Mouse (Mus musculus) limb, embryonic 13.5 days (tissue): ENCODE data around the gene Methig1. TPM values are rescaled to one million over a fixed set of nuclear protein-coding genes. Genes with fewer than 3 reads are reported as not detected.
A peak's percentile ranks its signal among the peaks of the same experiment; 100 is the strongest.

Experiments used
- ATAC-seq: fragments of 200-750 bp; cut with Nextera tagmentation; 2 replicates; pipeline ENCODE4 v1.8.0; 2017; ENCODE audit warnings: low read depth, moderate number of reproducible peaks, moderate TSS enrichment; ENCODE audit not compliant: low FRiP score
- H3K27ac ChIP-seq: fragments of 300-500 bp; sonication (generic); 2 replicates; pipeline ENCODE4 v1.5.1; 2015; ENCODE audit warnings: inconsistent platforms, mild to moderate bottlenecking, moderate library complexity
- H3K27me3 ChIP-seq: fragments of 300-500 bp; sonication (generic); 2 replicates; pipeline ENCODE4 v1.6.1; 2015; ENCODE audit warnings: mild to moderate bottlenecking, inconsistent platforms
- H3K36me3 ChIP-seq: fragments of 300-500 bp; sonication (generic); 2 replicates; pipeline ENCODE4 v1.6.1; 2015; ENCODE audit warnings: inconsistent platforms, mild to moderate bottlenecking, moderate library complexity
- H3K4me1 ChIP-seq: fragments of 300-500 bp; sonication (generic); 2 replicates; pipeline ENCODE4 v1.6.1; 2015; ENCODE audit warnings: inconsistent platforms
- H3K4me2 ChIP-seq: fragments of 300-500 bp; sonication (generic); replicated peaks from 2 replicates; pipeline ENCODE4 v1.6.1; 2015; ENCODE audit warnings: inconsistent platforms, mild to moderate bottlenecking, moderate library complexity
- H3K4me3 ChIP-seq: fragments of 300-500 bp; sonication (generic); 2 replicates; pipeline ENCODE4 v1.5.1; 2015; ENCODE audit warnings: moderate library complexity, mild to moderate bottlenecking, inconsistent platforms
- H3K9ac ChIP-seq: fragments of 300-500 bp; sonication (generic); 2 replicates; pipeline ENCODE4 v1.6.1; 2015; ENCODE audit warnings: mild to moderate bottlenecking, inconsistent platforms
- H3K9me3 ChIP-seq: fragments of 300-500 bp; sonication (generic); 2 replicates; pipeline ENCODE4 v1.6.1; 2016; ENCODE audit warnings: inconsistent platforms
- WGBS: fragments of 180-500 bp; shearing (Covaris S2); methylation state at CpG from one replicate; pipeline ENCODE4 v1.1.7; 2015; 5-methylcytosine and 5-hydroxymethylcytosine counted together
- polyA plus RNA-seq: library from polyadenylated mRNA; unstranded; fragments of >200 nt; fragmentation: Nextera tagmentation; extraction: Ambion mirVana; gene quantifications from 2 replicates; pipeline ENCODE4 v1.2.1, GENCODE M21; 2015

Gene Methig1
- polyA plus RNA-seq, 1 experiment from 2014 or later: 0.10 TPM

- no peak for ATAC-seq
- no peaks in the 10 kb centered on the region for H3K4me1 ChIP-seq
- peaks cover 94% of the 10 kb centered on the region for H3K36me3 ChIP-seq
- 88% methylated on average over 5 of the region's 5 CpGs for WGBS
- H3K9ac ChIP-seq: no peak overlapping the region
- H3K27ac ChIP-seq: no peak overlapping the region
- no peak overlapping the region for H3K4me2 ChIP-seq
- H3K4me3 ChIP-seq: no peak overlapping the region
- no peaks in the 10 kb centered on the region for H3K9me3 ChIP-seq
- H3K27me3 ChIP-seq: no peaks in the 10 kb centered on the region
These were observed 53.1 kb downstream of the Methig1 start for GRCm38 (mm10) chr15:100406088-100406487.

DNA sequence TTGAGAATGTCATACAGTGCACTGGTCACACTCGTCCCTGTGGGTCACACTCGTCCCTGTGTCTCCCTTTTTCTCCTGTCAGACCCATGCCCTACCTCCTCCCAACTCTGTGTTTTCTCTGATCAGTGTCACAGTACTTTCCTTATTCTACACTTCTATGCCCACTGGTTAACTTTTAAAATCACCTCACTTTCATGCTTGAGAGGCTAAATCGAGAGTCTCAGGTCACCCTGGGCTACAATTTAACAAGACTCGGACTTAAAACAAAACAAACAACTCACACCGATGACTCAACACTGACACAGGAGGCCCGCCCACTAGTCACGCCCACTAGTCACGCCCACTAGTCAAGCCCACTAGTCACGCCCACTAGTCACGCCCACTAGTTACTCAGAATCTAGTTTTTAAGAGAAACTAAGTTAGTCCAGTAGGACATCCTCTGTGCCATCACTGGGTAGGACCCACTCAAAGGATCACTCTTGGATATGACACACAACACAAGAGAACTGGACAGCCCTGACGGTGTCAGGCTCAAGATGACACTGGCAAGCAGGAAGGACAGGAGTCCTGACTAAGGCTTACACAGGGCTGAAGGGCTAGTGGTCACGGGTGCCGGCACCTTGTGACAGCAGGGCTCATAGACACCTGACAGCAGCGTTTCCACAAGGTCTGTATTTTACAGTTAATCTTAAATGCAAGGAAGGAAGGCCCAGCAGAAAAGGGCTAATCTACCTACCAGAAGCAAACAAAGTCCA, 58.1 kb downstream of the Methig1 start:
- Histone ChIP-seq H3K27me3 (no peaks in the 10 kb centered on the region), H3K27ac (no peak overlapping the region), H3K4me2 (no peak overlapping the region), H3K4me1 (peaks cover 15% of the 10 kb centered on the region), H3K9ac (no peak overlapping the region), H3K4me3 (no peak overlapping the region), H3K36me3 (peaks cover 54% of the 10 kb centered on the region), H3K9me3 (no peaks in the 10 kb centered on the region)
- WGBS: 63% methylated on average over 14 of the region's 14 CpGs
- no peak for ATAC-seq

DNA sequence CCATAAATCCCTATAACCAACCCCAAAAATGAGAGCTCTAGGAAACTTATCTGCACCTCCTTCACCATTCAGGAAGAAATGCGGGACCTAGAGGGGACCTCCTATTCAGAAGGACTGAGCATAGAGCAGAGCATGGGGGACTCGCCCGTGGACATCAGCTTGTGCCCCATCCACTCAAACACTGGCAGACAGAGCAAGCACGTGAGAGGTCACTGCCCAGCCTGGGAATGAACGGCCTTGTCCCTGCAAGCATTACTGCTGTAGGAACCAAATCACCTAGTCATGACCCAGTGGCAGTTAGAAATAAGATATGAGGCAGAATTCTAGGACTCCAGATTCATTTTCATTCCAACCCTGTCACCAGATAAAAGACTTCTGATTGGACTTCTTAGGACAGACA, 58.8 kb downstream of the Methig1 start:
- Histone ChIP-seq H3K36me3 (peaks cover 49% of the 10 kb centered on the region), H3K27me3 (no peaks in the 10 kb centered on the region), H3K9me3 (no peaks in the 10 kb centered on the region), H3K9ac (no peak overlapping the region), H3K4me2 (no peak overlapping the region), H3K4me1 (peaks cover 20% of the 10 kb centered on the region), H3K4me3 (no peak overlapping the region), H3K27ac (no peak overlapping the region)
- no peak for ATAC-seq
- WGBS: 89% methylated on average over 5 of the region's 5 CpGs

DNA sequence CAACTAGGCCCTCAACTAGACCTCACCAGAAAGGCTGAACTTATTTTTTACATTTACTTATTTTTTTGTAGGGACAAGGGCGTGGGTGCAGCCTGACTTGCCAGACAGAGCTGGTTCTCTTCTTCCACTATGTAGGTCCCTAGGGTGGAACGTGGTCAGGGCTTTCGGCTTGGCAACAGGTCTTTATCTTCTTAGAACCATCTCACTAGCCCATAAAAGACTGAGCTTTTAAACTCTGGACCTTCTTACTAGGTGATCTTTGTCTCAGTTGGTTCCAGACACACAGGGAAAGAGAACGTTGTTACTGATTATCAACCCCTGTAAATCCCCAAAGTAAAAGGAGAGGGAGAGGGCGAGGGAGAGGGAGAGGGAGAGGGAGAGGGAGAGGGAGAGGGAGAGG, 60.4 kb downstream of the Methig1 start:
- peaks cover 38% of the 10 kb centered on the region for H3K36me3 ChIP-seq
- no peak overlapping the region for H3K9ac ChIP-seq
- peaks cover 30% of the 10 kb centered on the region for H3K4me1 ChIP-seq
- H3K9me3 ChIP-seq: no peaks in the 10 kb centered on the region
- no peaks in the 10 kb centered on the region for H3K27me3 ChIP-seq
- no peak for ATAC-seq
- WGBS: 68% methylated on average over 4 of the region's 5 CpGs
- H3K4me3 ChIP-seq: no peak overlapping the region
- no peak overlapping the region for H3K27ac ChIP-seq
- no peak overlapping the region for H3K4me2 ChIP-seq

- 34% methylated on average over 4 of the region's 4 CpGs for WGBS
- H3K4me3 ChIP-seq: no peak overlapping the region
- H3K27me3 ChIP-seq: no peaks in the 10 kb centered on the region
- H3K36me3 ChIP-seq: peaks cover 31% of the 10 kb centered on the region
- H3K9me3 ChIP-seq: no peaks in the 10 kb centered on the region
- no peak for ATAC-seq
- H3K27ac ChIP-seq: no peak overlapping the region
- no peak overlapping the region for H3K9ac ChIP-seq
- H3K4me2 ChIP-seq: no peak overlapping the region
- H3K4me1 ChIP-seq: peaks cover 30% of the 10 kb centered on the region
These were observed 61.1 kb downstream of the Methig1 start for GRCm38 (mm10) chr15:100414011-100414410.

DNA sequence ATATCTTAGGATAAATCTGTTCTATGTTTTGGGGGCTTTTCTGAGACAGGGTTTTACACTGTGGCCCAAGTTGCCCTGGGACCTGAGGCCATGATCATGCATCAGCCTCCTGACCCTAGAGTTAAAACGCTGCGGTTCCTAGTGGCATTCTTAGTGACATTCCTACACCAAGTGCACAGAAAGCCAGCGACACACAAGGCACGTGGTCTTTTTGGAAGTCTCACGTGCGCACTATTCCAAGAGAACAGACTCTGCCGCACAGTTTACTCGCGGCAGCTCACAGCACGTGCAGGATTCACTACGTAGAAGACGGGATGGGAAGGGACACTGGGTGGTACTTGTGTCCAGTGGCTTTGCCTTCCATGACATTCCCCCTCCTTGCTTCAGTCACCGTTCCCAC, 62.0 kb downstream of the Methig1 start:
- Histone ChIP-seq H3K9ac (no peak overlapping the region), H3K27ac (no peak overlapping the region), H3K4me1 (peaks cover 38% of the 10 kb centered on the region), H3K9me3 (no peaks in the 10 kb centered on the region), H3K4me3 (no peak overlapping the region), H3K27me3 (no peaks in the 10 kb centered on the region), H3K36me3 (peaks cover 22% of the 10 kb centered on the region), H3K4me2 (no peak overlapping the region)
- WGBS: 92% methylated on average over 13 of the region's 13 CpGs
- no peak for ATAC-seq

DNA sequence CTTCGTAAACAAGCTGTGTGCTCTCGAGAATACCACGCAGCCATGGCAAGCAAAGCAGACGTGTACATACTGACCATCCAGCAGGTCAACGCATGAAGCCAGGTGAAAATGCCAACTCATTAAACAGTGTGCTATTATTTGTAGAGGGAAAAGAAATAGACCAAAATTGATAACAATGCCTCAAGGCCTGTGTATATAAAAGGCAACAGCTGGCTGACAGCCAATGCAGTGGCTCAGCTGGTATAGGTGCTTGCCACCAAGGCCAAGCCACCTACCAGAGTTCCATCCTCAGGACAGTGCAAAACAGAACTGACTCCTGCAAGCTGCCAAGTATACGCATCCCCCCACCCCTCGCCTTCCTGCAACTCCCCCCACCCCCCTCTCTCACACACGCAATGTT, 62.7 kb downstream of the Methig1 start:
- H3K4me1 ChIP-seq: peaks cover 45% of the 10 kb centered on the region
- H3K9me3 ChIP-seq: no peaks in the 10 kb centered on the region
- 90% methylated on average over 8 of the region's 8 CpGs for WGBS
- H3K4me3 ChIP-seq: no peak overlapping the region
- H3K27ac ChIP-seq: no peak overlapping the region
- H3K9ac ChIP-seq: no peak overlapping the region
- H3K27me3 ChIP-seq: no peaks in the 10 kb centered on the region
- peaks cover 14% of the 10 kb centered on the region for H3K36me3 ChIP-seq
- no peak for ATAC-seq
- H3K4me2 ChIP-seq: no peak overlapping the region

DNA sequence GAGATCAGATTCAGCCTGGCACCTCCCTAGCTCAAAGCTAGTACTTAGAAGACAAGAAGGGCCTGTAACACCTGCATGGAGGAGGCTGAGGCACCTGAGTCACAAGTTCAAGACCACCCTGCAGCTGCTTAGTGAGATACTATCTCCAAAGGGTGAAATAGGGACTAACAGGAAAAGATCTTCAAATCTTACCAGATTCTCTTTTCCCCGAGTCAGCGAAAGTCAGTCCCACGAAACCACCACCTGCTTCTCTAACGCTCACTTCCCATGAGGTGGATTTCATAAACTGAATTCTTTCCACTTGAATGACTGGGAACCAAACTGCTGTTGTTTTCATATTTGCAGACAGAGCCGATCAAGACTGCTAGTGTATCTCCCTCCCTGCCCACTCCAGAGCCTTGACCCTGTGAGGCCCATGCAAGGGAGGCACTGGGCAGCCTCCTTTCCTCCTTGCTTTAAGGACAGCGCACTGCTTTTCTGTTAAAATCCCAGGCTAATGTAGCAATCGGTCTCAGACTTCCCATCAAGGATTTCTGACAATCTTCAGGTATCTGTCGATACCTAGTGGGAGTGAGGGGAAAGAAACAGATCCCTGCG, 65.0 kb downstream of the Methig1 start:
- no peak overlapping the region for H3K4me2 ChIP-seq
- 85% methylated on average over 9 of the region's 9 CpGs for WGBS
- H3K27me3 ChIP-seq: no peaks in the 10 kb centered on the region
- no peaks in the 10 kb centered on the region for H3K36me3 ChIP-seq
- H3K27ac ChIP-seq: no peak overlapping the region
- peaks cover 57% of the 10 kb centered on the region for H3K4me1 ChIP-seq
- no peak for ATAC-seq
- no peak overlapping the region for H3K4me3 ChIP-seq
- no peak overlapping the region for H3K9ac ChIP-seq
- H3K9me3 ChIP-seq: no peaks in the 10 kb centered on the region

DNA sequence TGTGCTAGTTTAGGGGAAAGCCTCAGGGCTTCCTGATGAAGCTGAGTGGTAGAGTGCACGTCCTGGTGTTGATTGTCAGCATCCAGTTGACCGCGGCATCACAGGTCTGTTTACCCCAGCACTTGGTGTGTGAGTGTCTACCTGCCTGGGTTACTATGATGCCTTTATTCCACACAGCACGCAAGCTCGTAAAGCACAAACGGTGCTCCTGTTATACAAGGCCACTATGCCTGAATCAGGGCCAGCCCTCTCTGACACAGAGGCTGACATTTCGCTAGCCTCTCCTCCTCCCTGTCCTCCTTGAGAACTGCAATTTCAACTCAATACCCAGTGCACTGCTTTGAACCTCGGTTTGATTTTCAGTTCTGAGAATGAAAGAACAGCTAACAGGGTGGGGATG, 66.4 kb downstream of the Methig1 start:
- peaks cover 61% of the 10 kb centered on the region for H3K4me1 ChIP-seq
- 52% methylated on average over 8 of the region's 8 CpGs for WGBS
- peak overlapping the region; percentile 10; the same call in 1 of the 2 replicates for H3K27ac ChIP-seq
- no peaks in the 10 kb centered on the region for H3K9me3 ChIP-seq
- H3K4me3 ChIP-seq: no peak overlapping the region
- H3K4me2 ChIP-seq: no peak overlapping the region
- H3K9ac ChIP-seq: peak overlapping the region; percentile 45; the same call in 1 of the 2 replicates
- ATAC-seq: no peak
- no peaks in the 10 kb centered on the region for H3K36me3 ChIP-seq
- peaks cover 4% of the 10 kb centered on the region; the same call in 1 of the 2 replicates for H3K27me3 ChIP-seq

DNA sequence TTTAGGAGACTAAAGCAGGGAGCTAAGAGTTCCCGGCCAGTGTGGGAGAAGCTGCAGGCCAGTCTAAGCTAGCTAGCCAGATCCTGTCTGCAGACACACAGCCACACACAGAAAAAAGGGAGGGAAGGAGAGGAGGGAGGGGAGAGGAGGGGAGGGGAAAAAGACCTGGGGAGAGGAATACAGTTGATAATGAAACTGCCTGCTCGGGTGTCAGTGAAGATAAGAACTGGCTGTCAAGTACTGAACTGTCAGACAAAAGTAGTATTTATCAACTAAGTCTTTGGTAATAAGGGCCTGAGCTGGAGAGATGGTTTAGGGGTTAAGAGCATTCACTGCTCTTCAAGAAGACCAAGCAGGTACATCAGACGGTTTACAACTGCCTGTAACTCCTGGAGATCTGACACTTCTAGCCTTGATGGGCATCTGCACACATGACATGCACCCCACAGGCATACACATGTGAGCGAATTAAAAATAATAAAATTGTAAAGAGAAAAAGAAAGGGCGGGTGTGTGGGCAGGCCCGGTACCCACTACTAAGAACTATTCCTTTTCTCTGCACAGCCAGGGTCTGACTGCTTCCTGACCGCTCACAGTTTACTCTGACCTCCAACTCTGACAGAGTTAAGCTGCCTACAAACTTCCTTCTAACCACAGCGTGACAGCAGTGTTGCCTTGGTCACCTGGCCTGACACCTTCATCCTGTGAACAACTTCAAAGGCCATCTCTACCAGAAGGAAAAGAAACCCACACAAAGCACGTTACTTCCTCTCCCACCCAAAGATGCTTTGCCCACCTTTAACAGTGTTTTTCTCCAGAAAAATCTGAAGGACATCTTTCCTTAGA, 67.2 kb downstream of the Methig1 start:
- 68% methylated on average over 9 of the region's 9 CpGs for WGBS
- H3K4me2 ChIP-seq: no peak overlapping the region; the same call in 1 of the 2 replicates

GRCm38 (mm10) chr15:100421059-100421757, 68.3 kb downstream of the Methig1 start:
- ATAC-seq: no peak
- Histone ChIP-seq H3K36me3 (no peaks in the 10 kb centered on the region), H3K4me1 (peaks cover 59% of the 10 kb centered on the region), H3K27ac (no peak overlapping the region), H3K27me3 (peaks cover 17% of the 10 kb centered on the region), H3K9me3 (no peaks in the 10 kb centered on the region), H3K4me2 (peak overlapping the region; percentile 82), H3K9ac (peak overlapping the region; percentile 95), H3K4me3 (peak overlapping the region; percentile 94)
- 33% methylated on average over 8 of the region's 8 CpGs for WGBS

More for the DNA sequence above, 67.2 kb downstream of the Methig1 start:
- no peak overlapping the region for H3K4me3 ChIP-seq
- H3K9me3 ChIP-seq: no peaks in the 10 kb centered on the region
- peaks cover 12% of the 10 kb centered on the region for H3K27me3 ChIP-seq
- peak overlapping the region; percentile 10; the same call in 1 of the 2 replicates for H3K27ac ChIP-seq
- no peak for ATAC-seq
- no peaks in the 10 kb centered on the region for H3K36me3 ChIP-seq
- peaks cover 67% of the 10 kb centered on the region for H3K4me1 ChIP-seq
- peak overlapping the region; percentile 45; the same call in 1 of the 2 replicates for H3K9ac ChIP-seq
